Mouse (Mus musculus): Measurements from ENCODE around the gene Lrrc57.

Lrrc57 gene

GRCm38 (mm10) chr2:120608830-120609723 lies at the start of gene Lrrc57, which contains the start of gene Haus2:
Lrrc57 (minus strand) TSS chr2:120609520.
Haus2 (plus strand) TSS chr2:120609383.
- in situ Hi-C loops (cut with MboI; ENCODE audit: unreplicated experiment in 2 of 2) = no loop called here

GRCm38 (mm10) chr2:120658486-120658885 lies 49.2 kb upstream of the Lrrc57 start:
- in situ Hi-C loops (cut with MboI; ENCODE audit: unreplicated experiment in 2 of 2) = loop anchor here (25.0 kb wide), 1 partner anchor 471 kb away; no protein-coding TSS in a partner anchor

GRCm38 (mm10) chr2:120656711-120657110 lies 47.4 kb upstream of the Lrrc57 start:
- in situ Hi-C loops (cut with MboI; ENCODE audit: unreplicated experiment in 2 of 2) = loop anchor here (25.0 kb wide), 1 partner anchor 469 kb away; no protein-coding TSS in a partner anchor

GRCm38 (mm10) chr2:120655905-120656304 lies 46.6 kb upstream of the Lrrc57 start:
- in situ Hi-C loops (cut with MboI; ENCODE audit: unreplicated experiment in 2 of 2) = loop anchor here (25.0 kb wide), 1 partner anchor 469 kb away; no protein-coding TSS in a partner anchor

- in situ Hi-C loops (cut with MboI; ENCODE audit: unreplicated experiment in 2 of 2) = loop anchor here (25.0 kb wide), 1 partner anchor 467 kb away; no protein-coding TSS in a partner anchor
Observed at GRCm38 (mm10) chr2:120654693-120655092, 45.4 kb upstream of the Lrrc57 start.

GRCm38 (mm10) chr2:120652925-120653284 lies 43.6 kb upstream of the Lrrc57 start:
- in situ Hi-C loops (cut with MboI; ENCODE audit: unreplicated experiment in 2 of 2) = loop anchor here (25.0 kb wide), 1 partner anchor 466 kb away; no protein-coding TSS in a partner anchor

- in situ Hi-C loops (cut with MboI; ENCODE audit: unreplicated experiment in 2 of 2) = loop anchor here (25.0 kb wide), 1 partner anchor 465 kb away; no protein-coding TSS in a partner anchor
Observed at GRCm38 (mm10) chr2:120652256-120652924, 43.1 kb upstream of the Lrrc57 start.

- in situ Hi-C loops (cut with MboI; ENCODE audit: unreplicated experiment in 2 of 2) = no loop called here
Observed at GRCm38 (mm10) chr2:120646777-120647176, 37.5 kb upstream of the Lrrc57 start.

- in situ Hi-C loops (cut with MboI; ENCODE audit: unreplicated experiment in 2 of 2) = loop anchor here (5.0 kb wide), 2 partner anchors 157 to 162 kb away; no protein-coding TSS in a partner anchor
Observed at GRCm38 (mm10) chr2:120643836-120644235, 34.5 kb upstream of the Lrrc57 start.

- in situ Hi-C loops (cut with MboI; ENCODE audit: unreplicated experiment in 2 of 2) = loop anchor here (5.0 kb wide), 2 partner anchors 154 to 159 kb away; no protein-coding TSS in a partner anchor
Observed at GRCm38 (mm10) chr2:120640835-120641234, 31.5 kb upstream of the Lrrc57 start.

- in situ Hi-C loops (cut with MboI; ENCODE audit: unreplicated experiment in 2 of 2) = no loop called here
Observed at GRCm38 (mm10) chr2:120631957-120632356, 22.6 kb upstream of the Lrrc57 start.

- in situ Hi-C loops (cut with MboI; ENCODE audit: unreplicated experiment in 2 of 2) = no loop called here
Observed at GRCm38 (mm10) chr2:120631521-120631920, 22.2 kb upstream of the Lrrc57 start.

- in situ Hi-C loops (cut with MboI; ENCODE audit: unreplicated experiment in 2 of 2) = no loop called here
Observed at GRCm38 (mm10) chr2:120630655-120631054, 21.3 kb upstream of the Lrrc57 start.

- in situ Hi-C loops (cut with MboI; ENCODE audit: unreplicated experiment in 2 of 2) = no loop called here
Observed at GRCm38 (mm10) chr2:120630246-120630645, 20.9 kb upstream of the Lrrc57 start.

GRCm38 (mm10) chr2:120628886-120629735 lies 19.8 kb upstream of the Lrrc57 start, which contains the start of gene Stard9:
Stard9 (plus strand) TSS chr2:120629121.
- in situ Hi-C loops (cut with MboI; ENCODE audit: unreplicated experiment in 2 of 2) = no loop called here

GRCm38 (mm10) chr2:120628076-120628865 lies 19.0 kb upstream of the Lrrc57 start:
- in situ Hi-C loops (cut with MboI; ENCODE audit: unreplicated experiment in 2 of 2) = no loop called here

GRCm38 (mm10) chr2:120622920-120623319 lies 13.6 kb upstream of the Lrrc57 start:
- in situ Hi-C loops (cut with MboI; ENCODE audit: unreplicated experiment in 2 of 2) = no loop called here

- in situ Hi-C loops (cut with MboI; ENCODE audit: unreplicated experiment in 2 of 2) = no loop called here
Observed at GRCm38 (mm10) chr2:120619538-120619937, 10.2 kb upstream of the Lrrc57 start.
